Mouse (Mus musculus) midbrain, embryonic 16.5 days (tissue): ENCODE results near the gene Fam168a. TPM values are rescaled to one million over a fixed set of nuclear protein-coding genes. Genes with fewer than 3 reads are reported as not detected.

Source experiments
- ATAC-seq: fragments of 200-750 bp; cut with Nextera tagmentation; 2 replicates; pipeline ENCODE4 v1.8.0; 2017; ENCODE audit warnings: moderate TSS enrichment
- H3K27ac ChIP-seq: fragments of 300-500 bp; sonication (generic); 2 replicates; pipeline ENCODE4 v1.5.1; 2014; ENCODE audit warnings: mild to moderate bottlenecking, low read length, mixed read lengths
- H3K27me3 ChIP-seq: fragments of 300-500 bp; sonication (generic); 2 replicates; pipeline ENCODE4 v1.6.1; 2014; ENCODE audit warnings: low read depth, low read length, mixed read lengths; ENCODE audit not compliant: control insufficient read depth, insufficient read depth
- H3K36me3 ChIP-seq: fragments of 300-500 bp; sonication (generic); 2 replicates; pipeline ENCODE4 v1.6.1; 2014; ENCODE audit warnings: mild to moderate bottlenecking, low read length, moderate library complexity, mixed read lengths; ENCODE audit not compliant: control insufficient read depth, insufficient read depth
- H3K4me1 ChIP-seq: fragments of 300-500 bp; sonication (generic); 2 replicates; pipeline ENCODE4 v1.6.1; 2014; ENCODE audit warnings: mild to moderate bottlenecking, low read length, mixed read lengths; ENCODE audit not compliant: control insufficient read depth, insufficient read depth
- H3K4me2 ChIP-seq: fragments of 300-500 bp; sonication (generic); 2 replicates; pipeline ENCODE4 v1.6.1; 2014; ENCODE audit warnings: mild to moderate bottlenecking, low read length, mixed read lengths
- H3K4me3 ChIP-seq: fragments of 300-500 bp; sonication (generic); 2 replicates; pipeline ENCODE4 v1.5.1; 2014; ENCODE audit warnings: low read depth, mild to moderate bottlenecking, low read length, moderate library complexity, mixed read lengths
- H3K9ac ChIP-seq: fragments of 300-500 bp; sonication (generic); 2 replicates; pipeline ENCODE4 v1.6.1; 2014; ENCODE audit warnings: low read depth, low read length, mixed read lengths
- H3K9me3 ChIP-seq: fragments of 300-500 bp; sonication (generic); replicated peaks from 2 replicates; pipeline ENCODE4 v1.6.1; 2014; ENCODE audit warnings: mild to moderate bottlenecking, low read length, mixed read lengths; ENCODE audit not compliant: control insufficient read depth, poor library complexity, severe bottlenecking
- WGBS: fragments of 180-500 bp; shearing (Covaris S2); extraction: QIAGEN DNeasy Blood & Tissue Kit; methylation state at CpG from one replicate; pipeline ENCODE4 v1.1.7; 2014; 5-methylcytosine and 5-hydroxymethylcytosine counted together
- polyA plus RNA-seq: library from polyadenylated mRNA; unstranded; fragments of >200 nt; fragmentation: Nextera tagmentation; extraction: Ambion mirVana; gene quantifications from 2 replicates; pipeline ENCODE4 v1.2.1, GENCODE M21; 2015

The Fam168a gene
- polyA plus RNA-seq, 1 experiment from 2014 or later, result 100 TPM

- Histone ChIP-seq H3K4me2 (no peak overlapping the region), H3K36me3 (no peaks in the 10 kb centered on the region), H3K27ac (no peak overlapping the region), H3K9me3 (no peaks in the 10 kb centered on the region), H3K4me1 (no peaks in the 10 kb centered on the region), H3K9ac (no peak overlapping the region), H3K27me3 (no peaks in the 10 kb centered on the region), H3K4me3 (no peak overlapping the region)
- WGBS, result 89% methylated on average over 4 of the region's 4 CpGs
- no peak for ATAC-seq
Observed at GRCm38 (mm10) chr7:100785426-100785825, 79.0 kb downstream of the Fam168a start.

DNA sequence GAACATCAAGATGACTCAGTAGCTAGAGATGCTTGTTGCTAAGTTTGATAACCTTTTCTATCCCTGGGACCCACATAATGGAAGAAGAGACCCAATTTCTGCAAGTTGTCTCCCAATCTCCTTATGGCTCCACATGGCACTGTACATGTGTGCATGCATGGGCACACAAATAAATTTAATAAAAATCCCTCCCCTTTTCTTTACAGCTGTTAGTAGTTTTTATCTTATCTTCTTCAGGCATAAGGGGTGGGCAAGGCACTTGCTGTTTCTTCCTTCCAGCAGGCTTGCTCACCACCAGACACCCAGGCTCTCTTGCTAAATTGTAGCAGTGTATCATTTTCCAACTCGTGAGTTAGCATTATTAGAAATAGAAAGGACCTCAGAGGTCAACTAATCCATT lies 79.6 kb downstream of the Fam168a start:
- Histone ChIP-seq H3K4me3 (no peak overlapping the region), H3K27ac (no peak overlapping the region), H3K4me1 (no peaks in the 10 kb centered on the region), H3K9me3 (no peaks in the 10 kb centered on the region), H3K27me3 (no peaks in the 10 kb centered on the region), H3K4me2 (no peak overlapping the region), H3K36me3 (no peaks in the 10 kb centered on the region), H3K9ac (no peak overlapping the region)
- WGBS, result 68% methylated on average over 1 of the region's 1 CpGs
- ATAC-seq, result no peak

DNA sequence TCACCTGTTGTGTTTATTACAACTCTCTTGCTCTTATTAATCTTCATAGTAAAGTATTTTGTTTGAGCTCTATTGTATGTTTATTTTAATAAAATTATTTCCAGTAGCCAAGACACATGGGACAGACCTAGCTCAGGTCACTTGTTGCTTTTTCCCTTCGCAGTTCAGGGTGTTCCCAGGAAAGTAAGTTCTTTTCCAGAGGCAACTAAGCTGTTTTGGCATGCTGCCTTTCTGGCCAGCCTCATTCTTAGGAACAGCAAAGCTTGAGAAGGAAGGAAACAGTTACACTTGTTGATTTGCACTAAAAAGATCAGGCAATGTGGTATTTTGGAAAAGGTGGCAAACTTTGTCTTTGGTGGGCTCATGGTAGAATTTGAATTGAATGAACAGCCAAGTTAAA lies 81.9 kb downstream of the Fam168a start:
- H3K36me3 ChIP-seq, result no peaks in the 10 kb centered on the region
- no peaks in the 10 kb centered on the region for H3K9me3 ChIP-seq
- H3K4me3 ChIP-seq, result no peak overlapping the region
- H3K9ac ChIP-seq, result no peak overlapping the region
- no peak for ATAC-seq
- H3K4me1 ChIP-seq, result no peaks in the 10 kb centered on the region
- no peak overlapping the region for H3K4me2 ChIP-seq
- no peak overlapping the region for H3K27ac ChIP-seq
- WGBS, result 81% methylated on average over 1 of the region's 1 CpGs
- no peaks in the 10 kb centered on the region for H3K27me3 ChIP-seq

DNA sequence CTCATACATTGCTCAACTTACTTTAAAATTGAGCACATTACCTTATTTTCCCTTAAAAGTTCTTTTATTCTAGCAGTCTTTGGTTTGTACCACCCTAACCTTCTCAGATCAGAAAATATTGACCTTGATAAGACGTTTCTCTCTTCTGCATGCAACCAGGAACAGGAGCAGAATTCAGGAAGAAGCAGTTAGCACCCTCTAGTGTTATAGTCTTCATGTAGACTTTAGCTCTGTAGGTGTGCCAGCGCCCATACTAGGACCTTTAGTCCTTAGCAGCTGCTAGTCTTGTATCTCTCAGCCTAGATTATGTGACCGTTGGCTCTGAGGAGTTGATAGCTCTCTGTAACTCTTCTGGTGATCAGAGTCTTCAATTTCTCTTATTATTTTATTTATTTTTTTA lies 92.4 kb downstream of the Fam168a start:
- no peaks in the 10 kb centered on the region for H3K4me1 ChIP-seq
- H3K4me3 ChIP-seq, result no peak overlapping the region
- WGBS, result 71% methylated on average over 3 of the region's 3 CpGs
- H3K9ac ChIP-seq, result no peak overlapping the region
- no peak overlapping the region for H3K27ac ChIP-seq
- no peaks in the 10 kb centered on the region for H3K27me3 ChIP-seq
- H3K36me3 ChIP-seq, result no peaks in the 10 kb centered on the region
- no peaks in the 10 kb centered on the region for H3K9me3 ChIP-seq
- no peak for ATAC-seq
- no peak overlapping the region for H3K4me2 ChIP-seq

DNA sequence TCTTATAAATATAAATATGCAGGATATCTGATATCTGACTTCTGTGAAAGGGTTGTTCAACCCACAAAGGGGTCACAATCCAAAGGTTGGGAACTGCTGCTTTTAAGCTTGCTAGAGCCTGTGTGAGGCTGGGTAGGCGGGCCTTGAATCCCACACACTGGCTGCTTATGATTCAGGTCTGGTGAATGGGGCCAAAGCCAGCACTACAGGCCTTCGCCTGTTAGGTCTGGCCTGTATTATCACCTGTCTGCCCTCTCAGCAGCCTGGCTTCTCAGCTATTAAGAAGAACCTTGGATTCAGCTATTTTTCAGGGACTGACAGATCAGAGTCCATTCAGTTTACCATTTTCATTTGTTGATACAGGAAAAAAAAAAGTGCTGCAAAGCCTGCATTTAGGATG lies 99.0 kb downstream of the Fam168a start:
- Histone ChIP-seq H3K27me3 (no peaks in the 10 kb centered on the region), H3K36me3 (no peaks in the 10 kb centered on the region), H3K4me1 (0 out of 2 replicates have a peak, but pooled peaks cover 3% of the 10 kb centered on the region), H3K4me3 (no peak overlapping the region), H3K4me2 (no peak overlapping the region), H3K9ac (no peak overlapping the region), H3K9me3 (no peaks in the 10 kb centered on the region), H3K27ac (no peak overlapping the region)
- 66% methylated on average over 2 of the region's 2 CpGs for WGBS
- ATAC-seq, result no peak

DNA sequence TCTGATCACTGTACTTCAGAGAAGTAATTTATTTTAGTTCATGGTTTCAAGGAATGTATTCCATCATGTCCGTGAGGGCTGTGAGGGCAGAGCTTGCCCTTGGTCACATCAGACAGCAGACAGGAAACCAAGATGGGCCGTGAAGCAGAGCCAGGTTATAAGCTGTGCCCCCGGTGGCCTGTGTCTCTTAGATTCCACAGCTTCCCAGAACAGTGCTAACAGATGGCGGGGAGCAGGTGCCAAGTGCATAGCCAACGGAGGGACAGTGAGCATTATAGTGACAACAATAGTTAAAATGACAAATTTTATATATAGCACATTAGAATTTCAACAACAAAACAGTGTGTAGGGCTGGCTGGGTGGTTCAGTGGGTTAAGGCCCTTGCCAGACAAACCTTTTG lies 105.5 kb downstream of the Fam168a start:
- 79% methylated on average over 5 of the region's 5 CpGs for WGBS
- no peak overlapping the region for H3K9ac ChIP-seq
- no peaks in the 10 kb centered on the region for H3K9me3 ChIP-seq
- no peaks in the 10 kb centered on the region for H3K27me3 ChIP-seq
- ATAC-seq, result no peak
- 0 out of 2 replicates have a peak, but pooled peaks cover 2% of the 10 kb centered on the region for H3K36me3 ChIP-seq
- peaks cover 11% of the 10 kb centered on the region for H3K4me1 ChIP-seq
- no peak overlapping the region for H3K4me3 ChIP-seq
- no peak overlapping the region for H3K27ac ChIP-seq
- no peak overlapping the region for H3K4me2 ChIP-seq

DNA sequence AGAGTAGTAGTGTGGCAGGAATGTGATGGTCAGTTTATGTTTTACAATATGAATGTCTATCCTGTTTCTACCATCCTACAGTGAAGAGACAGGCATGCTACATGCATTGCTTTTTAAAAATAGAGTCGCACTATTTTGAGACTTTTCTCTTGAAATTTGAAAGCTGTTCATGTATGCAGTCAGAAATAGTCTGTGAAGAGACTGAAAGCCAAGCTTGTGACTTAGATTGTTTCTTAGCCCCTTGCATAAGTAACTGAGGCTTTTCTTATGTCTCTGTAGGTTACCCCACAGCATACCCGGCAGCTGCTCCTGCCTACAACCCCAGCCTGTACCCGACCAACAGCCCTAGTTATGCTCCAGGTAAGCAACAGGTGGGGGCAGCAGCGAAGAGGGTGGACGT lies 106.2 kb downstream of the Fam168a start:
- no peak overlapping the region for H3K9ac ChIP-seq
- 88% methylated on average over 5 of the region's 5 CpGs for WGBS
- H3K4me2 ChIP-seq, result no peak overlapping the region
- no peak for ATAC-seq
- no peaks in the 10 kb centered on the region for H3K27me3 ChIP-seq
- H3K4me1 ChIP-seq, result peaks cover 18% of the 10 kb centered on the region
- 0 out of 2 replicates have a peak, but pooled peaks cover 2% of the 10 kb centered on the region for H3K36me3 ChIP-seq
- no peak overlapping the region for H3K4me3 ChIP-seq
- no peak overlapping the region for H3K27ac ChIP-seq
- H3K9me3 ChIP-seq, result no peaks in the 10 kb centered on the region

DNA sequence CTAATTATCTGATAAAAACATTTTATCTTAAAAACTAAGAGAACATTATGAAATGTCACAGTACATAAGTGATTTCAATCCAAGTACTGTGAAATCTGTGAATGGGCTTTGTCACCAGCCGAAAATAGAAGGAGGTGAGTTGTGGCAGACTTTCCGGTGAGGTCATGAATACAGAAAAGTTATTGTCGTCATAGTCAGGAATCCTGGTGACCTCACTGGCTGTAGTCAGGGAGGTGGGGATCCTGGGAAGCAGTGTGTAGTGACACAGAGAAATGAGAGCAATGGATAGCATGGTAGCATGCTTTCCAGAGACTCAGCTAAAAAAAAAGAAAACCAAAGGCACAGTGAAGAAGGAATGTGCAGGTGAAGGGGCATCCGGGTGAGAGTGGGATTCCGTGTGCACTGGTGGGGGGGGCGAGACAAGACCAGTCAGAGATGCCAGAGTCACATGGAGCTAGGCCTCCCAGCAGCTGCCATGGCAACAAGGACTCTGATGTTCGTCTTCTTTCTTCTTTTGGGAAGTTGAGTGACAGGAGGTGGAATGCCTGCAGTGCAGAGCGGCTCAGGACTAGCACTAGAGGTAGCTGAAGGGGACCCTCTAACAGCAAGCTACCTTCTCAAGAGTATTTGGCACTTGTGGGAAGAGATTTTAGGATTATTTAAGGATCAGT lies 109.6 kb downstream of the Fam168a start:
- ATAC-seq, result peak; percentile 80
- Histone ChIP-seq H3K36me3 (0 out of 2 replicates have a peak, but pooled peaks cover 2% of the 10 kb centered on the region), H3K4me2 (no peak overlapping the region), H3K4me3 (no peak overlapping the region), H3K27ac (peak overlapping the region; percentile 29; the same call in 1 of the 2 replicates), H3K9me3 (no peaks in the 10 kb centered on the region), H3K9ac (no peak overlapping the region), H3K4me1 (peaks cover 18% of the 10 kb centered on the region), H3K27me3 (no peaks in the 10 kb centered on the region)
- WGBS, result 30% methylated on average over 8 of the region's 8 CpGs

- Histone ChIP-seq H3K27me3 (no peaks in the 10 kb centered on the region), H3K4me1 (peaks cover 18% of the 10 kb centered on the region), H3K4me2 (no peak overlapping the region), H3K36me3 (0 out of 2 replicates have a peak, but pooled peaks cover 2% of the 10 kb centered on the region), H3K9ac (no peak overlapping the region), H3K9me3 (no peaks in the 10 kb centered on the region), H3K4me3 (no peak overlapping the region), H3K27ac (peak overlapping the region; percentile 41; the same call in 1 of the 2 replicates)
- no peak for ATAC-seq
- WGBS, result 58% methylated on average over 6 of the region's 6 CpGs
Observed at GRCm38 (mm10) chr7:100816759-100817441, 110.5 kb downstream of the Fam168a start.
